Mouse (Mus musculus): ENCODE results near the gene Arvcf. TPM values are rescaled to one million over a fixed set of nuclear protein-coding genes. Genes with fewer than 3 reads are reported as not detected.

Arvcf gene
- polyA plus RNA-seq, 1 experiment: 26.3 TPM

DNA sequence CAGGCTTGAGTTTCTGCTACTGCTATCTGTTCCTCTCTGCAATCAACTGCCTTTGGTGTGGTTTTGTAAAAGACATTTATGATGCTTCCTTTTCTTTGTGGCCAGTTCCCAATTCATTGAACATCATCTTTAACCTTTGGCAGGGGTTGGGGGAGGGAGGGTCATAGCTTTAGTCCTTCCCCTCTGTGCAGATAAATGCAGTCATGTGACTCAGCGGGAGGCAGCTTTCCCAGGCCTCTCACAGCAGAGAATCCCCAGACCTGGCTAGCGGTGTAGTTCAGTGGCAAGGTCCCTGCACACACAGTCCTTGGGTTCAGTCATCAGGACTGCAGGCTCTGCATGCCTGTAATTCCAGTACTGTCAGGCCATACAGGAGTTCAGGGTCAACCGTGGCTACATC, 29.2 kb downstream of the Arvcf start:
- Histone ChIP-seq H3K9ac (ENCODE audit: low read depth, poor library complexity, severe bottlenecking) (no peak overlapping the region), H3K27me3 (ENCODE audit: control insufficient read depth, insufficient read depth, low read length, poor library complexity, severe bottlenecking) (no peaks in the 10 kb centered on the region), H3K9me3 (replicated peaks; ENCODE audit: control insufficient read depth, insufficient read depth, low read length, poor library complexity, severe bottlenecking) (no peaks in the 10 kb centered on the region), H3K4me3 (ENCODE audit: low read depth, low read length) (no peak overlapping the region), H3K36me3 (ENCODE audit: control insufficient read depth, insufficient read depth, low read length, poor library complexity, severe bottlenecking) (no peaks in the 10 kb centered on the region), H3K27ac (ENCODE audit: insufficient read depth, low read length) (no peak overlapping the region), H3K4me1 (ENCODE audit: control insufficient read depth, insufficient read depth, low read length) (peaks cover 6% of the 10 kb centered on the region)
- TF ChIP-seq EP300 (IDR thresholded peaks at IDR 0.05; ENCODE audit: insufficient read depth, low read depth, low read length) (0 out of 2 replicates have a peak, but pooled peaks have one; percentile 12), CTCF (IDR thresholded peaks at IDR 0.05; ENCODE audit: low read depth, low read length) (no peak)

DNA sequence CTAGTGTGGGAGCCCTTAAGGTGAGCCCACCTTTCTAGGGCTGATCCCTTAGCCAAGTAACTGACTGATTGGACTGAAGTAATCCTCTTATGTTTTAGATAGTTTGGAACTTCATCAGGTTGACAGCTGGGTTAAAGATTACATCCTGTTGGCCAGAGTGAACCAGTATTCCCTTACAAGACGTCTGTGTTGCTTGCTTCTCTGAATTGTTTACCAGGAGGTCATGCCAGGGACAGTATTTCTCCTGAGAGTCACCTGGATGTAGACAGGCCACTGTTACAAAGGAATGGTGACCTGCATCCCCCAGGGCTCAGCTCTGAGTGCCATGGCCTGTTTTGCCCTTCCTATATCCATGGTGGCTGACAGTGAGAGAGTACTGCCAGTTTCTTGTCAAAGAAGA, 30.5 kb downstream of the Arvcf start:
- H3K27ac ChIP-seq (ENCODE audit: insufficient read depth, low read length): no peak overlapping the region

GRCm38 (mm10) chr16:18379338-18380001, 31.5 kb downstream of the Arvcf start:
- H3K4me1 ChIP-seq (ENCODE audit: control insufficient read depth, insufficient read depth, low read length): peaks cover 6% of the 10 kb centered on the region
- H3K36me3 ChIP-seq (ENCODE audit: control insufficient read depth, insufficient read depth, low read length, poor library complexity, severe bottlenecking): no peaks in the 10 kb centered on the region
- TF ChIP-seq CTCF (IDR thresholded peaks at IDR 0.05; ENCODE audit: low read depth, low read length) (no peak), POLR2A (IDR thresholded peaks at IDR 0.05; ENCODE audit: insufficient read depth, low read length) (no peak), EP300 (IDR thresholded peaks at IDR 0.05; ENCODE audit: insufficient read depth, low read depth, low read length) (no peak)

More for the DNA sequence above, 30.5 kb downstream of the Arvcf start:
- Histone ChIP-seq H3K4me1 (ENCODE audit: control insufficient read depth, insufficient read depth, low read length) (peaks cover 6% of the 10 kb centered on the region), H3K9ac (ENCODE audit: low read depth, poor library complexity, severe bottlenecking) (no peak overlapping the region), H3K9me3 (replicated peaks; ENCODE audit: control insufficient read depth, insufficient read depth, low read length, poor library complexity, severe bottlenecking) (no peaks in the 10 kb centered on the region), H3K36me3 (ENCODE audit: control insufficient read depth, insufficient read depth, low read length, poor library complexity, severe bottlenecking) (no peaks in the 10 kb centered on the region), H3K27me3 (ENCODE audit: control insufficient read depth, insufficient read depth, low read length, poor library complexity, severe bottlenecking) (no peaks in the 10 kb centered on the region), H3K4me3 (ENCODE audit: low read depth, low read length) (no peak overlapping the region)
- no peak for TF ChIP-seq EP300 (IDR thresholded peaks at IDR 0.05; ENCODE audit: insufficient read depth, low read depth, low read length)
- no peak for TF ChIP-seq POLR2A (IDR thresholded peaks at IDR 0.05; ENCODE audit: insufficient read depth, low read length)
- no peak for TF ChIP-seq CTCF (IDR thresholded peaks at IDR 0.05; ENCODE audit: low read depth, low read length)

DNA sequence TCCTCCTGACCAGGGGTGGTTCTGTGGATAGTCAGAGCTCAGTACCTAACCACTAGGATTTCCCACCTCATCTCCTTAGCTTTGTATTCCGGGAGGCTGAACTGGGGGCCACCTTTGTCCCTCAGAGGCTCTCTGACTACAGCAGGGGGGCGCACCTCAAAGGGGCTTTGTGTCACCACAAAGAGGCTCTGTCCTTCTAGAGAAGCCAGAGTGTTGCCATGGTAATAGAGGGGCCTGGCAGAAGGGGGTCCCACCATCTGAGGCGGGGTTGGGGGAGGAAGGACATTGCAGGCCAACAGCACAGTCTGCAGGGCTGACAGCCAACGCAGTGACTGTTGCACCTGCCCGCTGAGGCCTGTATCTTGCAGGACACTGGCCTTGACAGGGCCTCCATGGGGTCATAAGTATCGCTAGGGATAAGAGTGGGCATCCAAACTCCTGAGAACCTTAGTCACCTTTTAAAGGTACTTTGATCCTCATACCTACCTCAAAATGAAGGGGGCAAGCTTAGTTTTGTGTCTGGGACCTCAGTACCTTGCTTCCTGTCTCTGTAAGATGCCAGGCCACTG, 32.6 kb downstream of the Arvcf start:
- H3K27me3 ChIP-seq (ENCODE audit: control insufficient read depth, insufficient read depth, low read length, poor library complexity, severe bottlenecking): no peaks in the 10 kb centered on the region
- H3K9me3 ChIP-seq (replicated peaks; ENCODE audit: control insufficient read depth, insufficient read depth, low read length, poor library complexity, severe bottlenecking): no peaks in the 10 kb centered on the region
- H3K4me1 ChIP-seq (ENCODE audit: control insufficient read depth, insufficient read depth, low read length): peaks cover 9% of the 10 kb centered on the region
- no peak overlapping the region for H3K9ac ChIP-seq (ENCODE audit: low read depth, poor library complexity, severe bottlenecking)
- no peak overlapping the region for H3K4me3 ChIP-seq (ENCODE audit: low read depth, low read length)
- H3K36me3 ChIP-seq (ENCODE audit: control insufficient read depth, insufficient read depth, low read length, poor library complexity, severe bottlenecking): no peaks in the 10 kb centered on the region
- H3K27ac ChIP-seq (ENCODE audit: insufficient read depth, low read length): no peak overlapping the region
- TF ChIP-seq CTCF (IDR thresholded peaks at IDR 0.05; ENCODE audit: low read depth, low read length) (no peak), POLR2A (IDR thresholded peaks at IDR 0.05; ENCODE audit: insufficient read depth, low read length) (no peak), EP300 (IDR thresholded peaks at IDR 0.05; ENCODE audit: insufficient read depth, low read depth, low read length) (no peak)

More at GRCm38 (mm10) chr16:18379338-18380001, 31.5 kb downstream of the Arvcf start:
- Histone ChIP-seq H3K27me3 (ENCODE audit: control insufficient read depth, insufficient read depth, low read length, poor library complexity, severe bottlenecking) (no peaks in the 10 kb centered on the region), H3K27ac (ENCODE audit: insufficient read depth, low read length) (no peak overlapping the region), H3K4me3 (ENCODE audit: low read depth, low read length) (no peak overlapping the region), H3K9ac (ENCODE audit: low read depth, poor library complexity, severe bottlenecking) (no peak overlapping the region), H3K9me3 (replicated peaks; ENCODE audit: control insufficient read depth, insufficient read depth, low read length, poor library complexity, severe bottlenecking) (no peaks in the 10 kb centered on the region)

DNA sequence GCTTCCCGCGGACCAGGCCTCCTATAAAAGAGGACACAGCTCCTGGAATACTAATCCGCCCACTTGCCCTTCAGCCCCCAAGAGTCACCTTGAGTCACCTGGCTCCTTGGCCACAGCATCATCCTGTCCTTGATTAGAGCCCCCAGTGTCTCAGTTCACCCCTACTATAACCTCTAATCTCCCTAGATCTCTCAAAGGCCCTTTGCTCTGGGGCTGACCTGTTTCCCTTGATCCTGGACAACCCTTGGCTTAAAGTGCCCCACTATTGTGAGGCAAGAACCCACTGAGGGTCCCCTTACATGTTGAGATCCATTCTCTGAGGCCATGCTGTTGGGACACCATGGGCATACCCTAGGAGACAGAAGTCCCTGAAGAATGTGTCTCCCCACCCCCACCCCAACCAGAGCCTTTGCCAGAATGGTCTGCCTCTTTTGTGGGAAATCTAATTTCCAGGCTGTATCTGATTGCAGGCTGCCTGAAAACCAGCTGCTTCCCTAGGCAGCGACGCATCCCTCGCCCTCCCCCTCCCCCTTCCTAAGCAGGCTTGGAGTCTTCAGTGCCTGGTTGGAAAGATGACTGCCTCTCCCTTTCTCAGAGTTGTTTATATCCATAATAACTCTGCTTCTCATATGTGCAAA, 33.8 kb downstream of the Arvcf start:
- no peak overlapping the region for H3K4me3 ChIP-seq (ENCODE audit: low read depth, low read length)

More for the DNA sequence above, 33.8 kb downstream of the Arvcf start:
- Histone ChIP-seq H3K27ac (ENCODE audit: insufficient read depth, low read length) (no peak overlapping the region), H3K9ac (ENCODE audit: low read depth, poor library complexity, severe bottlenecking) (no peak overlapping the region), H3K4me1 (ENCODE audit: control insufficient read depth, insufficient read depth, low read length) (peaks cover 9% of the 10 kb centered on the region), H3K27me3 (ENCODE audit: control insufficient read depth, insufficient read depth, low read length, poor library complexity, severe bottlenecking) (no peaks in the 10 kb centered on the region), H3K36me3 (ENCODE audit: control insufficient read depth, insufficient read depth, low read length, poor library complexity, severe bottlenecking) (no peaks in the 10 kb centered on the region), H3K9me3 (replicated peaks; ENCODE audit: control insufficient read depth, insufficient read depth, low read length, poor library complexity, severe bottlenecking) (no peaks in the 10 kb centered on the region)
- TF ChIP-seq CTCF (IDR thresholded peaks at IDR 0.05; ENCODE audit: low read depth, low read length) (no peak), EP300 (IDR thresholded peaks at IDR 0.05; ENCODE audit: insufficient read depth, low read depth, low read length) (no peak), POLR2A (IDR thresholded peaks at IDR 0.05; ENCODE audit: insufficient read depth, low read length) (no peak)
